Mouse (Mus musculus) thymus, postnatal 14 days (tissue): ENCODE data around the gene Hnrnpll.
"Not testable (repeated sequence)": the region's sequence is repeated elsewhere in the genome, so short reads cannot be mapped to it uniquely, and the experiment has no call there.

Experiments used
- DNase-seq: peaks from one replicate; pipeline ENCODE4 v3.0.0; 2021

The Hnrnpll gene

DNA sequence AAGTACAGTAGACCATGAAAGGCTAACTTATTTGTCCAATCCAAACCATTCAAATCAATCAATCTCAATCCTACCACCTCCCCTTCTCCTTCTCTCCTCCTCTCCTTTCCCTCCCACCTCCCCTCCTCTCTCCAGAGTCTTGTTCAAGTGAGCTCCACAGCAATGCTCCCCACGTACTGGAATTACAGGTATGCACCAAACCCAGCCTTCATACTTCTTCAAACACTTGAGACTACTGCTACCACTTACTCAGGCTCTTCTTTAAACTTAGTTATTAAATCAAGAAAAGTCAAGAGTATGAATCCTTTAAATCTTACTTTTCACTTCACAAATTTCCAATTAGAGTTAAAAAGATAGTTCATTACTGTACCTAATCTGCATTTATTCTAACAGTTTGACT, 3.6 kb downstream of the Hnrnpll start:
- no peak for DNase-seq

DNA sequence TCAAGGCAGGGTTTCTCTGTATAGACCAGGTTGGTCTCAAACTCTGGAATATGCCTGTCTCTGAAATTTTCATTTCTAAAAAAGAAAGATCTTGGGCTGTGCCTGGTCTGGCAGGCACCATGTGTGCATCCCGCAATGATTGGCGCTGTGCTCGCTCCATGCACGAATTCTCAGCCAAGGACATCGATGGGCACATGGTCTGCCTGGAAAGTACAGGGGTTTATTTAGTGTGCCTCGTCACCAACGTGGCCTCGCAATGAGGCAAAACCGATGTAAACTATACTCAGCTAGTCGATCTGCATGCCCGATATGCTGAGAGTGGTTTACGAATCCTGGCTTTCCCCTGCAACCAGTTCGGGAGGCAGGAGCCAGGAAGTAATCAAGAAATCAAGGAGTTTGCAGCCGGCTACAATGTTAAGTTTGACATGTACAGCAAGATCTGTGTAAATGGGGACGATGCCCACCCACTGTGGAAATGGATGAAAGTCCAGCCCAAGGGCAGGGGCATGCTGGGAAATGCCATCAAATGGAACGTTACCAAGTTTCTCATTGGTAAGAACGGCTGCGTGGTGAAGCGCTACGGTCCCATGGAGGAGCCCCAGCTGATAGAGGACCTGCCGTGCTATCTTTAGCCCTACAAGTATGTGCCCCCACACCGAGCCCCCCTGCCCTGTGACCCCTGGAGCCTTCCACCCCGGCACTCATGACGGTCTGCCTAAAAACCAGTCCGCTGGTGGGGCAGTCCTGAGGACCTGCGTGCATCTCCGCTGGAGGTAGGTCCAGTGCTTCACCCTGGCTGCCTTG, 8.0 kb downstream of the Hnrnpll start:
- DNase-seq, result no peak

DNA sequence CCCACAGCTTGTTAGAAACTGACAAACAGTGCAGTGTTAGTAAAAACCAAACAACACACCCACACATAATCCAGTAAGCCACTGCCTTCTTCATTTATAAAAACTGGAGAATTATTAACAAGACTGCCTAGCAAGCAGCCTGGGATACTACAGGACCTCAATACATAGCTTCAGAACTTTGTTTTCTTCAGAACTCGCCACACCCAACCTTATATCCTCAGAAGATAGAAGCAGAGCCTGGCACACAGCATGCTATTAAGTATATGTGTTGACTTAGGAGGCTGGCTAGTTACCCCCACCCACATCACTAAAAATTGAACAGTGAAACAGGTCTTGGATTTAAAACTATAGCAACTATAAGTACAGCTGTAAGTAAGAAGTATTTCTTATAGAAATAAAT, 10.5 kb downstream of the Hnrnpll start:
- DNase-seq, result no peak

DNA sequence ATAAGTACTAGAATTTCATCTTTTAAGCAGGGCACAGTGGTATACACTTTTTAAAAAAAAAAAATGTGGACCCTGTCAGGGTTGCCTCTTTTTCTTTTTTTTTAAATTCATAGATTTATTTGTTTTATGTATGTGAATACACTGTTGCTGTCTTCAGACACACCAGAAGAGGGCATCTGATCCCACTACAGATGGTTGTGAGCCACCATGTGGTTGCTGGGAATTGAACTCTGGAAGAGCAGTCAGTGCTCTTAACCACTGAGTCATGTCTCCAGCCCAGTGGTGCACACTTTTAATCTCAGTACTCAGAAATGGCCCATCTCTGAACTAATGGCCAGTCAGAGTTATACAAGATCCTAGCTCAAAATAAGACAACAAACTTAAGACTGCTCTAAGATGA, 12.8 kb downstream of the Hnrnpll start:
- not testable (repeated sequence) for DNase-seq

DNA sequence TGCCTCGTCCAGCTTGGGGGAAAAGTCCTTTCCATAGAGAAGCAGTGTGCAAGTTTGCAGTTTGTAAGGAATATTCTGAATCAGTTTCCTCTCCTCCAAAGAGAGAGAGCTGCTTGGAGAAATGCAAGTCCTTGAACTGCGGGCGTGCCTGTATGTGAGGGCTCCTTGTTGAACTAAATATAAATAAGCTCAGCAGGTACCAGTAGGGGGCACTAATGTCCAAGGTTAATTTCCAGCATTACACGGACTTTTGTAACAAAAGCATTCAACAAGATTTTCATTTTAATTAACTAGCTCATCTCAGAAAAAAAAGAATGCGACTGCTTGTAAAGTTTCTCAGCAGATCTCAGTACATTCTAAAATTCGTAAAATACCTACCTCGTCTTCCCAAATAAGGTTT, 13.9 kb downstream of the Hnrnpll start:
- DNase-seq, result peak; percentile 81

DNA sequence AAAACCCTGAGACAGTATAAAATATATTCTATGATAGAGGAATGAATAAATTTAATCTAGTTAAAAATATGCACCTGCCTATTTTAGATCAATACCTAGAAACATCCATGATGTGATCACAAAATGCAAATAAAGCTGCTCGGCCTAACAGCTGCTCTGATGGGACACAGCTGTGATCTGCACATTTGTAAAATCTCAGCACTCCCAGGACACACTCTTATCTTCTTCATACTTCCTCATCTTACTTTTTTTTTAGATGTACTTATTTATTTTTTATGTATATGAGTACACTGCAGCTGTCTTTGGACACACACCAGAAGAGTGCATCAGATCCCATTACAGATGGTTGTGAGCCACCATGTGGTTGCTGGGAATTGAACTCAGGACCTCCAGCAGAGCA, 20.4 kb downstream of the Hnrnpll start:
- DNase-seq, result no peak

DNA sequence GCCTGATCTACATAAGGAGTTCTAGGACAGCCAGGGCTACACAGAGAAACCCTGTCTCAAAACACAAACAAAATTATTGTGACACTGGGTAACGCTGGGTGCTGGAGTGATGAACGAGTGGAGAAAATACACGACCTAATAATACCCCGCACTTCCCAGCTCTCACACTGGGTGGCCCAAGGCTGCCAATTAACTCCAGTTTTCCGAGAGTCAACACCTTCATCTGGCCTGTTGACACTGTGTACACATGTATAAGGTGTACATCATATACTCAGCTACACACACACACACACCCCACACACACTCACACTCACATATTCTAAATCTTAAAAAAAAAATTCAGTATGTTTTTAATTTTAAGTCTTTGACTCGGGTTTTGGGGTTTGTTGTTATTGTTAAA, 33.5 kb downstream of the Hnrnpll start:
- no peak for DNase-seq

DNA sequence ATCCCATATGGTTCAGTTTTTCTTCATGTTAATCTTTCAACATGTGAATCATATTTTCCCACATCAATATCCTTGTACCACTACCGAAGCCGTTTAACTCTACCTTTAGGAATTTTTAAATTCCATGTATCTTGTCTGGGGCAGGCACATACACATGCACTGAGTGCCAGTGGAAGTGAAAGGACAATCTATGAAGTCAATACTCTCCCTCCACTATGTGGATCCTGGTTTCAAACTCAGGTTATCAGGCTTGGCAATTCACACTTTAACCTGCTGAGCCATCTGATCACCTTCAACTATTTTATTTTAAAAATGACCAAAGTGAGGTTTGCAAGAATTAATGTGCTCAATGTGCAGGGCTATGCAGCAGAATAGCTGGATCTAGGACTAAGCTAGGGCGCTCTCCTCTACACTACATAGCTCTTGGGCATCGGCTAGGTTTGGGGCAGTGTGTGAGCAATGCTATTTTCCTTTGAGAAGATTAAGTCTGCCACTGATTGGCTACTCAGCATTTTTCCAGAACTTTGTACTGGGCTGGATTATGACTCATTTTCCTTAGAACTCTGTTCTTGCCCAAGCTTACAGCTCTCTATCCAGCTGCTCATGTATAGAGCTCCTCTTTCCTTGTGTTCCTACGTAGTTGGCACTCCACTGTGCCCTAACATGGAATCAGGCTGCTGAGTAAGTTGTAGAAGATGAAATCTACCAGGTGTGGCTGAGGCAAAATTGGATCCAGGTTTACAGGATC, 35.8 kb downstream of the Hnrnpll start:
- no peak for DNase-seq

DNA sequence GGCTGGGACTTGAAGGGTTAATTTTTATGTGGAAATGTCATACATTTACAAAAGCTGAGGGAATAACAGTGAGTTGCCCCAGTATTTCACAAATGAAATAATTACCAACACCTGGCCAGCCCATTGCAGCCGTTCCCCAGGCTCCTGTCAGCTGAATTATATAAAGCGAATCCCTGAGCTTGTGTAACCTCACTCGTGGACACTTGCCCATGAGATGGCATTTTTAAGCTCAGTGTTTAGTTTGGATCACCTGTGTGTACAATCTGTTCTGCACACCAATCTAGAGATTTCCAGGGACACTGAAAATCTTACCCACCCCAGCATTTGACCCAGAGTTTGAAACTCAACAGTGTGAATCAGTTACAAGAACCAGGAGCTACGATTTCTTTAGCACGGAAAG, 40.0 kb downstream of the Hnrnpll start:
- DNase-seq, result no peak

DNA sequence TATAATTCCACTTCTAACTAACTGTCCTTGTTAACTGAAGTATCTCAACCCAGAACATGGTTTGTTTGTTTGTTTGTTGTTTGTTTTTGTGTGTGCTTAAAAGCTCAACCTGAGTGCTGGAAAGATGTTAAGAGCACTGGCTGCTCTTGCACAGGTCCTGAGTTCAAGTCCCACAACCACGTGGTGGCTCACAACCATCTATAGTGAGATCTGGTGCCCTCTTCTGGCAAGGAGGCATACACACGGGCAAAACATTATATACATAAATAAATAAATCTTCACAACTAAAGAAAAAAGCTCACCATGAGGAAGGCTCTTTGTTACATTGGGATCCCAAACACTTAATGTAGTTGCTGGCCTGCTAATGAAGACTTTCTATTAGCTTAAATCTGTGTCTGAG, 41.6 kb downstream of the Hnrnpll start:
- DNase-seq, result no peak

DNA sequence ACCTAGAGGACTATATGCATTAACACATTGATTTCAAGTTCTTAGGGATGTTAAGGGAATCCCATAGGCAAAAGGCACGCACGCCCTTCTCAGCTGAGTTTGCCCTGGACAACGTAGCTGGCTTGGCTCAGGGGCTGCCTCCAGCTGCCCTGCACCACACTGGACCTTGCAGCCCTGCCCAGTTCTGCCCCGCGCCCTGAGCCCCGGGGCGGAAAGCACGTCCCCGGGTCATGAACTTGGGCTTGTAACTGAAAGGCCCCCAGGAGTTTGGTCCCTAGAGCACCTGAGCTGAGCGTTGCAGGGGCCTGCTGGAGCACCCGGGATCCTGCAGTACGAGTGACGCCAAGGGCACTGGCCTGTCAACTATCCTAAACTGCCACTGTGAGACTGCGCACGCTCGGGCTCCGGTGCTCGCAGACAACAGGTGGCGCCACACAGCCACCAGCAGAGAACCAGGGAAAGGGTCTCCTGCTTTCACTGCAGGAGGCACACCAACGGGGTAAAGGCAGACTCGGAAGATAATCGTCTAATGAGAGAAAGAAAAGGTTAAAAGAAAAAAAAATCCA, 43.1 kb downstream of the Hnrnpll start:
- DNase-seq, result peak; percentile 62

DNA sequence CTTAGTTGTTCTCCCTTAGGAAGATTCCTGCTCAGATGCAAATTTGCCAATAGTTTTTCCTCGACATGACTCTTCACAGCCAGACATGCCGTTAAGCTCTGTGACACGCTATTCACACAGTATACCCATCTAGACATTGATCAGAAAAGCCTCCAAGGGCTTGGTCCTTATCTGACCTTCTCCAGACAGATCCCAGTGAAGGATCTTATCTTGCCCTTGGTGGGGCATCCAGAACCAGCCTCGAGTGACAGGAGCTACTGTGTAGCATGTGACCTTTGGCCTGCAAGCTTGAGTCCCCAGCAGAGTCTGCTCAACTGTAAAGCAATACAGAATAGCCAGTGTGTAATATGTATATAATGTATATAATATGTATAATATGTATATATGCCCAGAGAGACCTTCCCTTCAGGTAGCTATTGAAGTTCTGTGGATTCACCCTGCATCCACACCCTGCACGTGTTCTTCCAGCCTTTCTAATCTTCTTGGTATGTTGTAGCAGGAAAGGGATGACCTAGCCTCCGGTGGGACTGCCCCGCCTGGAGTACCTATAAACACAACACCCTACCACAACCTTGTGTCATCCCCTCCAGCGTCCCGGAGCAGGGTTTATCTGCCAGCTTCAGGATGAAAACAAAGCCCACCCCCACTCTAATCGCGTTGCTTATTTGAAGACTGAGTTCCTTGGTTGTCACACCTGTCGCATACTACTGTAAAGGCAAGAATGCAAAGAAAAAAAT, 43.7 kb downstream of the Hnrnpll start:
- no peak for DNase-seq

DNA sequence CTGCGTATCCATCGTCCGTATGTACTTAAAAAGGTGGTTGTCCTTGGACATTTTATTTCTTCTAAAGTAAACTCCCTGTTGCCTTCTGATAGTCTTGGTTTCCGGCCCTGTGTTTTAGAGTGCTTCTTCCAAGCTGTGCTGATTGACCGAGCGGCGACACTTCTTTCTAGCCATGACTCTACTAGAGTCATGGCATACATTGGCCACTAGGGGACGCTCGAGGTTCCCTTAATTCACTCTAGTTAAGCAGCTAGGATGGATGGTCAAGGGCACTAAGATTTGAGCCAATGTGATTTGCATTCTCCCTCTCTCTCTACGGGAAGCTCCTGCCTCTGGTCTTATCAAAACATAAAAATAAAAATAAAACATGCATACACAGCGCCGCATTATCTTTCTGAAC, 44.7 kb downstream of the Hnrnpll start:
- peak; percentile 60 for DNase-seq

DNA sequence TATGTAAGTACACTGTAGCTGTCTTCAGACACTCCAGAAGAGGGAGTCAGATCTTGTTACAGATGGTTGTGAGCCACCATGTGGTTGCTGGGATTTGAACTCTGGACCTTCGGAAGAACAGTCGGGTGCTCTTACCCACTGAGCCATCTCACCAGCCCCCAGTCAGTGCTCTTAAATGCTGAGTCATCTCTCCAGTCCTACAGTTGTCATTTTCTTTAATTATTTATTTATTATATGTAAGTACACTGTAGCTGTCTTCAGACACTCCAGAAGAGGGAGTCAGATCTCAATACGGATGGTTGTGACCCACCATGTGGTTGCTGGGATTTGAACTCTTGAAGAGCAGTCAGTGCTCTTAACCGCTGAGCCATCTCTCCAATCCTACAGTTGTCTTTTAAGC, 45.7 kb downstream of the Hnrnpll start:
- not testable (repeated sequence) for DNase-seq

DNA sequence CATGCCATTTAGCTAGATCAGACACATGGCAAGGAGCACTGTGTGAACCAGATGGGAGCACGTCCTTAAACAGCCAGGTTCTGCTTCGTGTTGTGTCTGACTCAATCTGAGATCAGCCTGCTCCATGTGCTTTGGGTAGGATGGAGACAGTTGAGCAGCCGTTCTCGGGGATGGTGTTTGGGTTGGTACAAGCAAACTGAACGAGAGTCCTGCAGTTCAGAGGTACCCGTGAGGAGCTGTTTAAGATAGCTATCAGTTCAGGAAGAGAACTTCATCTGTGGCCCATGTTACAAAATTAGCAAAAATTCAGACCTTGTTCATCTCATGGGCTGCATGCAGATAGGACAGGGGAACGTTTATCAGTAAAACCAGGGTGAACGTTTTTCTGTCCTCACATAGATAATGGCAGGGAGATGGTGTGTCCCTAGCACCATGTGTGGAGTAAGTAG, 47.7 kb downstream of the Hnrnpll start:
- no peak for DNase-seq

DNA sequence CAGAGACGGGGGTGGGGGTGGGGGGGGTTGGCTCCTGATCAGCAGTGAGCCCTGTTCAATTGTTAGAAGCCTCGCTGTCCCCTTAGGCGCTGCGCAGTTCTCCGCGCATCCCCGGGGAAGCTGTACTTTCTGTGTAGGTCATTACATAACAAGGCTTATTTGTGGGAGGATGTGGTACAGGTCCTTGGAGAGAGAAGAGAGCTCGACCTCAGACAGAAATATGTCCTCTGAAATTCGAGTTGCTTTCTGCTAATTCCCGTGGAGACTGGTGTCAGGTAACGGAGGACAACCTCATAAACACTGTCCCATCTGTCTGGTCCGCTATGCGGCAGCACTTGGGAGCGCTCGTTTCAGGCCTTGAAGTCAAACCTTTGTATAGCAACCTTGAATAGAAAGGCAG, 52.2 kb downstream of the Hnrnpll start:
- no peak for DNase-seq

DNA sequence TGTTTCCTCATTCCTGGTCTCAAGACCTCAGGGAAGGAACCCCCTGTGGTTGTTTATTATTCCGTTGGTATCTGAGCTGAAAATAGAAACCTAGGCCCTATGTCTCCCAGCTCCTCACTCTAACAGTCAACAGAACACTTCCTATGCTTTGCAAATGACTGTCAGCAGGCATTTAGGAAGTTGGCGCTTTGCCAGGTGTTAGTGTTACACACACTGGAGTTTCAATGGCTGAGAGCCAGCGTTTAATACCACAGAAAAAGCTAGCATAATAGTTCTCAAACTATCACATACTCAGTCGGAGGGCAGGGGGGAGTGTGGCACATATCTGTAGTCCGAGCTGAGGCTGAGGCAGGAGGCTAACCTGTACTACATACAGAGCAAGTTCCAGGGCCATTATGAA, 53.3 kb downstream of the Hnrnpll start:
- no peak for DNase-seq

DNA sequence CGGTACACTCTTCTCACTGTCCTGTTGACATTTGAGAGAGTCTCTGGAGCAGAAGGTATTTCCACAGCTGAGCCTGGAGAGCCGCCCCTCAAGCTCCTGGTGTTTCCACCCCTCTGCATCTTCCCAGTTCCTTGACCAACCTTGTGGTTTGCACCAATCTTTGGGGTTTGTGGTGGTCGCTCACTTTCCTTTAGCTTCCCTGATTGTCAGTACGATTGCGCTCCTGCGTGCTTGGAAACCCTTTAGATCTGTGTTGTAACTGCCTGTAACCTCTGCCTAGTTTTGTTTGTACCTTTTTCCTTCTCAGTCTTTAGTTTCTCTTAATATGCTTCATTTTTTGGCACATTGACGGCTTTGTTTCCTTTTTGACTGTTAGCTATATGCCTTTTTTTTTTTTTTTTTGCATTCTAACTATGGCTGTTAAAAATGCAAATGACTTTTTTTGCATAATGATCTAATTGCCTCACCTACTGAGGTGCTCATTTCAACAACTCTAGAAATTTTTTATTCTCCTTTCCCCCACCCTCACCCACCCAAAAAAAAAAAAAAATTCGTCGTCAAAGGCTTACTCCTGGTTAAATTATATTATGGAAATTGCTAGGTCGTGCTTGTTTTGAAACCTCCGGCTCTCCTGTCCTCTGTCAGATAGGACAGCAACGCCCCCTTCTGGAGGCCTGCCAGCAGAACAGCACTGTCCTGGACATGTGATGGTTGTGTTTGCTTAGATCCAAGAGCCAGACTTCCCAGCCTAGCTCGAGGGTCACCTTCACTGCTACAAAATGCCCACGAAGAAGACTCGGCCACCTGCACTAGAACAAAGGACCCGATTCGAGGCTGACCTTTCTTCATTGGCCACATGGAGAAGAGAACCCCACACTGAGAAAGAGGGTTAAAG, 57.5 kb downstream of the Hnrnpll start:
- peak; percentile 93 for DNase-seq

DNA sequence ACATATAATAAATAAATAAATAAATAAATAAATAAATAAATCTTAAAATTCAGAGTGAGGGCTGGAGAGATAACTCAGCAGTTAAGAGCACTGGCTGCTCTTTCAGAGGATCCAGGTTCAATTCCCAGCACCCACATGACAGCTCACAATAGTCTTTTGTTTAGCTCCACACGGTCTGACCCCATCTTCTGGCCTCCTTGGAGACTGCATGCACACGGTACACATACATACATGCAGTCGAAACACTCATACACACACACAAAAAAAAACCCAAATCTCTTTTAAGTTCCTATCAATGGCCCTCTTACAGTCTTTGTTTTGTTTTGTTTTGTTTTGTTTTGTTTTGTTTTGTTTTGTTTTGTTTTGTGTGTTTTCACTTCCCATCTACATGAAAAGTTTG, 58.3 kb downstream of the Hnrnpll start:
- DNase-seq, result not testable (repeated sequence)

DNA sequence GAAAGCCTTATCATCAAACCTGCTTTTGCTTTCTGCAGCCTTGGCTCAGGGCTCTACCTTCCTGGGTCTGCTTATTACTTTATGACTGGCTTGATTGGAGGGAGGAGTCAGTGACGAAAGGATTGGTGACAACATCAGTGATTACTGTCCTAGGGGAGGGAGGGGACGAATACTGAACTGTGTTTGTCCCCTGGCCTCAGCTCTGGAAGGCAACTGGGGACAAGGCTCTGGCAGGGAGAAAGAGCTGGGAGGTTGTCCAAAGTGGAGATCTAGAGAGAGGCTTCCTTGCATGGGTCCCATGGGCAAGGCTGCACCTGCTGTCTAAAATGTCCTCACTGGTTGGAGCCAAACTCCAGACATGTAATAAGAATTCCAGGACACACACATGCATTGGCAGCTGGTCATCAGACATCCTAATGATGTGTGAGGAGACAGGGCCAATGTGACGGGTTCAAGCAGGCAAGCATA, 59.7 kb downstream of the Hnrnpll start:
- no peak for DNase-seq

DNA sequence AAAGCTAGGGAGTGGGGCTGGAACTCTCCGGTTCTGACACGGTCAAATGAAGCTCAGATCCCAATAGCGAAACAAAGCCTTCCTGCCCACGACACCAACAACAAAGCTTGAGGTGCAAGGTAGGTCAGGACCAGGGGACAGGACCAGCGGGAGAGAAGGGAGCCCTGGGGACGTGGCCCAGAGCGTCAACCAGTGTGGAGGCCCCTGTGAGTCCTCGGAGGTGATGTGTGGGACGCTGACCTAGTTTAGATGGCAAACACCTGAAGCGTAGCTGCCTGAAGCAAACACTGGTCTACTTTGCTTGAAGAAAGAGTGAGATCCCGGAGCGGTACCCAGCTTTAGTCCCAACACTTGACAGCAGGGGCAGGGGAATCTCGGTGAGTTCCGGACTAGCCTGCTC, 62.5 kb downstream of the Hnrnpll start:
- peak; percentile 67 for DNase-seq

DNA sequence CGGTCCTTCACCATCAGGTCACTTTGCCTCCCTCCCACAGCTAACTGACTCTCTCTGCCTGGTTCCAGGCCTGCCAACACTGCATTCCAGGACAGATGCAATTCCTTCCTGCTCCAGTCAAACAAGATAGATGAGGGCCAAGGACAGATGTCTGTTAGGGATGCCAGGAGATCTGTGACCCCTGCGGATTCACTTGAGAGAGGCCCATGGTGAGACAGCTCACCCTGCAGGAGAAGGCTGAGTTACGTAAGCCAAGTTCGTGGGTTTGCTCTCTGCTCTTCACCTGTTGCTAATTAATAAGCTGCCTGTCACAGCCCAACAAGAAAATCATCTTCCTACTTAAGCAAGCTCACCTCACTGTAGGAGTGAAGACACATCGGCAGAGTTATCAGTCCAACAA, 63.1 kb downstream of the Hnrnpll start:
- DNase-seq, result no peak
